Mouse (Mus musculus) mesoderm, embryonic 11.5 days (tissue): Measurements from ENCODE around the gene Itpr2.

Source experiments
- DNase-seq: peaks from one replicate; pipeline ENCODE4 v3.0.0-alpha.2; 2012; ENCODE audit warnings: low read depth, low spot score

Itpr2 gene

DNA sequence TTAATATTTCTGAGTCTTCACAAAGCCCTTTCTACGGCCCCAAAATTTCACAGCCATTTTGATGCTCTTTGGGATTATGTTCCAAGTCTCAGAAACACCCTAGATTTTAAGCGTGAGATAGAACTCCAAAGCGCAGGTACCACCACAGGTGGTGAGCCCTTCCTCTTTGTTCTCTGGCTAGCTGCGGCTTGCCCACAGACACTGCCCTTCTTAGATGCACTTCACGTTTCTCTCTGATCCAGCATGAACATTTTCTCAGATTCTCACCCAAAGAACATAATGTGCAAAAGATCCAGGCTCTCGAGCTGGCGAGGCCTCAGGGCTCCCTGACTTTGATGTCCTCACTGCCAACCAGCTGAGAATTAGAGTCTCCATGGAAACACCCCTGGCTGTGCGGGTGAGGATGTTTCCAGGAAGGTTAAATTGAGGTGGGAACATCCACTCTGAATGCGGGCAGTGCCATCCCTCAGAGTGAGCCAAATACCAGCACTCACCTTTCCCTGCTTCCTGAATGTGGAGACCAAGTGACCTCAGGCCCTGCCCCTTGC lies 149.7 kb downstream of the Itpr2 start:
- no peak for DNase-seq

DNA sequence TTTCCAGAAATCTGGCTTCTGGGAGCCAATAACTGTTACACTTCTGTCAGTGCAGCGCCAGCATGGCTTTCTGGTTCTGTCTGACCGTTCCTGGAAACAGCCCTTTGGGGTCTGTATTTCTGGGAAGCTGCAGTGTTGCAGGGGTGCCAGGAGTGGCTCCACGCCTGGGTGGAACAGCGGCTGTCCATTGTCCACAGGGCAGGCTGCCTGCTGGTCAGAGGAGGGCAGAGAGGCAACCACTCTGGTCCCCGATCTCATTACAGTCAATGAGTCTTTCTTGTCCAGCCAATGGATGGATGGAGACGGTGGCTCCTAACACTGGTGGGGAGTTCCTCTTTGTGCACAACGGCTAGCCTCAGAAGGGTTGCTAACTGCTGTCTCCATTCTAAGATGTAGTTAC lies 150.2 kb downstream of the Itpr2 start:
- no peak for DNase-seq

DNA sequence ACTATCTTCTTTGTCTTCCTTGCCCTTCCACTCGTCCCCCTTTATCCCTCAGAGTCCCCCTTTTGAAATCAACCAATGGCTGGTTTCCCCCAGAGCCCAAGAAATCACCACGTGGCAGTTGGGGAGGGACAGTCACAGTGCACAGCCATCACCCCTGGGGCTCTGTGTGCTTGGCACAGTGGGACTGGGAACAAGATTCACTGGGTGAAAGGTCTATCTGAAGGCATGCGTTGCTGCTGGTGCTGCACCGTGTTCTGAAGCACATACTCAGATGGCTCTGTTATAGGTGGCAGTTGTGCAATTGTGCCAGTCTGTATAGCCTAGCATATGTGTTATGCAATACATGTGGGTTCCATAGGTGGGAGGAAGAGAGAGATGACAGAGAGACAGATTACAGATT lies 154.5 kb downstream of the Itpr2 start:
- no peak for DNase-seq

DNA sequence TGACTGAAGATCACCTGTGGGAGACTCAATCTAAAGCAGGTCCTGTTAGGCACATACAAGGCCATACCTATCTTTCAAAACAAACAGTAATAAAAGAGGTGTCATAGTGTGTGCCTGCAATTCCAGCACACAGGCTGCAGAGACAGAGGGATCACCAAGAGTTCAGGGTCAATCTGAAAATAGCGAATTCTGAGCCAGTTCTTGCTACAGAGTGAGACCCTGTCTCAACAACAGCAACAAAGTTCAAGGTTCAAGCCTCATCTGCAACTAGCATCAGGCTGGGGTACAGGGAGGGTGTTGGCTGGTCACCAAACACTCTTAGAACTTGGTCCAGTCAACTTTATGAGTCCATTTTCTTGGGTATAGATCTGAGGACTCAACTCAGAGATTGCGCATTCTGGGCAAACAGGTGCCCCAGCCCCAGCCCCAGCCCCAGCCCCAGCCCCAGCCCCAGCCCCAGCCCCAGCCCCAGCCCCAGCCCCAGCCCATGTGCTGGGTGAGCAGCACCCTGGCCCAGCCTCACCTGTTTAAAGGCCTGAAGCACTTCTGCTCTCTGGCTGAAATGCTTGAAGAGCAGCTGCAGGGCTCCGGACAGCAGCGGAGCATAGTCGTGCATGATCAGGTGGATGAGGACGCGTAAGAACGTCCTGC lies 155.4 kb downstream of the Itpr2 start:
- DNase-seq, result no peak

DNA sequence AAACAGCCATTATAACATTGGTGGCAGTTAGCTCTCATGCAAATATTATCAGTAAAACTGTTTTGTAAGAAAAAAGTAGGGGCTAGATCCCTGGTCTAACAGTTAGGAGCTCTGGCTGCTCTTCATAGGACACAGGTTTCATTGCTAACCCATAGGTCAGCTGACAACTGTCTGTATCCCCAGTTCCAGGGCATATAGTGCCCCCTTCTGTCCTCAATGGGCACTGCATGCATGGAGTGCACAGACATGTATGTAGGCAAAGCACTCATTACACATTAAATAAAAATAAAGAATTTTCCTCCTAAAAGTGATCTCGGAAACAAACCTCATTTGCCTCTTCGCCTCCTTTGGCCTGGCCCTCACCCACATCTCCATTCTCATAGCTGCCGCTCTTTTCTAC lies 157.3 kb downstream of the Itpr2 start:
- peak; percentile 45 for DNase-seq

DNA sequence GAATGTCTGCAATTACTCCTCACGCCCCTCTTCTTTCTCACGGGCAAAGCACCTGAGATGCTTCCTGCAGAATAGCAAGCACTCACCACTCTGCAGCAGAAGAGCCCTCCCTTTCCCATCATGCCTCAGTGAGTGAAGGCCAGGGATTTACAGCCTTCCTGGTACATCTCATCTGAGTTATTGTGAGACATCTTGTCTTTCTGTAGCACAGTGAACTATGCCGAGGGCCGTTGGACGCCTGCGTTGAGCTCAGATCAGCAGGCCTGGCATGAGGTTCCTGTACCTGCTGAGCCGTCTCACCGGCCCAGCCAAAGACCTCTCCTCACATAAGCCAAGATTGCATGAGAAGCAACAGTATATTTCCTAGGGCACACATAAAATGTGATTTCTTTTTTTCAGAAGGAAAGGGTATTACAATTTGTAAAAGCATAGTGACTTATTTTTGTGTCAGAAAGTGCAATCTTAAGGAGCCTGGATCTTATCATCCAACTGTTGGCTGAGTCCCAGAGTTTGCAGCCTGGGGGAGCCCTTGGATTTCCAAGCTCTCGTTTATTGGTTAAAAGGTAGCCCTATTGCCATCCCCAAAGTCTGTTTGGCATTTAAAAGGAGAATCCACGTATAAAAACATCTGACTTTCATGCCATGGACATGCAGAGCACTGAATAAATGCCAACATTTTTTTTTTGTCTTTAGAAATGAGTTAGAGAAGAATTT lies 158.2 kb downstream of the Itpr2 start:
- no peak for DNase-seq

DNA sequence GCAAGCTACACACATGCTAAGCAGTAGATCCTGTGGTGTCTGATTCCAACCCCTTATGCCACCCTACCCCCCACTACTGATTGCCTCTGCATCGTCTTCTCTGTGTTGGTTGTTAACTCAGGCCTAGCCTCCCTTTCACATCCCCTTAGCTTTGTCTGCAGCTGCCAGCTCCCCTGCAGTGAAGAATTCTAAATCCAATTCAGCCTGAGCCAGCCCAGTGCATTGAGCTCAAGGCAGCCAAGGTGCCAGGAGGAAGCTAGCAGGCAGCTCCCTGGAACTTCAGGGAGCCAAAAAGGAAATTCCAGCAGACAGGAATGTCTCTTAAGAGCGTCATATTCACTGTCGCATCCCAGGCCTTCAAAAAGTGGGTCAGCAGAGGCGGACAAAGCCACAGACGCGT lies 159.0 kb downstream of the Itpr2 start:
- DNase-seq, result no peak

DNA sequence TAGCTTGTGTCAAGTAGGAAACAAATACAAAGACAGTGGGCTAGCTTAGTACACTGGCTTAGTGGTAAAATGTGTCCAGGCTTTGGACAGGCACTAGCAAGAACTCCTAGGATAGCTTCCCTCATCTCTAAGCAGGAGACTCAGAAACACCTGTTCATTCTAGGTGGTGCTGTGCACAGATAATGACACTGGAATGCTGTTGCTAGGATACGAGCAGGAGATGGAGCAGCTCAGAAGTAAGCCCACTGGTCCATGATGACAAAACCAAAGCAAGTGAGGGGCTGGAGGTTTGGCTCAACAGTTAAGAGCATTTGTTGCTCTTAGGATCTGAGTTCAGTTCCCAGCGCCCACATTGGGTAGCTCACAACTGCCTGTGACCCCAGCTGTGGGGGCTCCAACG lies 160.1 kb downstream of the Itpr2 start:
- no peak for DNase-seq

DNA sequence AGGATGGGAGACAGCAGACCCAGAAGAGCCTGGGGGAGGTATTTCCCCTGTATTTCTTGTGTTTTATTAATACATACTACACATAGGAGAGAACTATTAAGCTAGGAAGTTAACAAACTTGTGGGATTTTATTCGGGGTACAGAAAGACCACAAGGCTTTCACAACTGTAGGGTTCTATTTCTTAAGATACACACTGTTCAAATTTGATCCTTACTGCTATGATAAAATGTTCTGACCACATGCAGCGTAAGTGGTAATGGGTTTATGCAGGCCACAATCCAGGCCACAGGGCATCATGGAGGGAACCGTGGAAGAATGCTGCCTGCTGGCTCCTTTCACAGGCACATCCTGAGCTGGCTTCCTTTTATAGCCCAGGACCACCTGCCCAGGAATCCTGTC lies 160.6 kb downstream of the Itpr2 start:
- no peak for DNase-seq

DNA sequence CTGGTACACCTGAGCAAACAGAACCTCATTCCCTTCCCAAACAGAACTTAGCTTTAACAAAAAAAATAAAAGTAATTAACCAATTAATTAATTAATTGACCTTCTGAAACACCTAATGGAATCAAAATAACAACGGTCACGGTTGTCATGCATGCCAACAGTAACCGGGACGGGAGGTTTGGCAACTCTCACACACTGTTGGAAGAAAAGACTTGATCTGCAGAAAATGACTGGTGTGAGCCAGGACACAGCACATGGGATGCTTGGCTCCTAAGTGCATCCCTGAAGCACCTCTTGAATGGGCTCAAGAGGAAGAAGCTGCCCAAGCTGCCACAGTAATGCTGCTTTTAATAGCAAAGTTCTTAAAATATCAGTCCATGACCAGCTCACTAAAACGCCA lies 161.1 kb downstream of the Itpr2 start:
- DNase-seq, result no peak

DNA sequence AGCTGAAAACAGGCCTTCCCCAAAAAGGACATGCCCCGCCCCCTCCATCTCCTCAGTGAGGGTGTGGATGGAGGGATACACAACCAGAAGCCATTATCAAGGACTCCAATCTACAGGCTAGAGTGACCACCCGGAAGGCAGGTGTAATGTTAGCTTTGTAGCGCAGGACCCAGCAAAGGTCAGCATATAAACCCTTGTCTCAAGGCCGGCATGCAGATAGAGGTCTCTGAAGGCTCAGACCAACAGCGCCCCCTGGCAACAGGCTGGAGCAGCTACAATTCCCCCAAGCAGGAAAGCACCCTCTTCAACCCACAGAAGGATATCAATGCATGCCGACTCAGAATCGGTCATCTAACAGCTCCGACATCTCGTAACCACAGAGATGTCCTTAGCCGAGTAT lies 162.2 kb downstream of the Itpr2 start:
- DNase-seq, result peak; percentile 68

DNA sequence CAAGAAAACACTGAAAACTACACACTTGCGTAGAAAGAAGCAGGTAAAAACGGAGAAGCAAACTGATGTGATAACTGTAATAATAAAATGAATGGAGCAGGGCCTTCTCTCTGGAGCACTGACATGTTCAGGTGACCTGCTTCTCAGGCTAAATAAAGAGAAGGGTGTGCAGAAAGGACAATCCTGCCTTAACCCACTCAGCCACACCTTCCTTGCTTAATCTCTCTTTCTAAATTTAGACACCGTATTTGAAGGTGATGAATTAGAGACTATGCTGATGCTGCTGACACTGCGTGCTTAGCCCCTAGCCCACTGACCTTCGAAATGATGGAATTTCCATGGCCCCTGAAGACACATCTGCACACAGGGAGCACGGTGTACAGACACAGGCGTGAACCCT lies 164.8 kb downstream of the Itpr2 start:
- DNase-seq, result no peak

DNA sequence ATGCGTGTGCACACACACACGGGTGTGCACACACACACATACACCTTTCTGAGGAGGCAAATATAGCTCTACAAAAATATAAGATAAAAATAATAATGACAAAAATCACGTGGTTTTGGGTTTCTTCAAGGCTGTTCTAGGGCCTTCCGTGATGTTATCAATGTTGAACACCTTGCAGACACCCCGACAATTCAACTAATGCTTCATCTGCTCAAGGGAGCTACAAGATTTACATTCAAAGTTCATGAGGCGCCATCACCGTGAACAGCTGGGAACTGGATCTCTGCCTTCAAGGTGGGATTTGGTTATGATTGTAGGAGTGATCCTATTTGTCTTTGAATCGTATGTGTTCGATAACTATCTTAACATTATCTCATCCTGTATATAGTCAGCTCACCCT lies 166.8 kb downstream of the Itpr2 start:
- no peak for DNase-seq

DNA sequence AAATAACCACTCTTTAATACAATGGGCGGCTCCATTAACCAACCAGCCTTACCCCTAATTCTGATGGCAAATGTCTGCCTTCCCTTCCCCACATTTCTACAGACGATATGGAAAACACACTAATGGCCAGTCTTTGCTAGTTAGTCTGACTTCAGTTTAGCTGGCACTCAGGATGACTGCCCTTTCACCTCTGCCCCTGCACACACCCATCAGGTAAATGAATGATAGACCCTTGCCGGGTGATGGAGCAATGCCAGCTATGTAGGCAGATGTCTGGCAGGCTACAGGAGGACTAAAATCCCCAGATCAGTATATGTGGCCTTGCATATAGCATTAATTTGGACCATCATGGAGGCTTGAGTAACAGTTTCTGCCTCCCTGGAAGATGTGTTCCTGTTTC lies 168.5 kb downstream of the Itpr2 start:
- no peak for DNase-seq

DNA sequence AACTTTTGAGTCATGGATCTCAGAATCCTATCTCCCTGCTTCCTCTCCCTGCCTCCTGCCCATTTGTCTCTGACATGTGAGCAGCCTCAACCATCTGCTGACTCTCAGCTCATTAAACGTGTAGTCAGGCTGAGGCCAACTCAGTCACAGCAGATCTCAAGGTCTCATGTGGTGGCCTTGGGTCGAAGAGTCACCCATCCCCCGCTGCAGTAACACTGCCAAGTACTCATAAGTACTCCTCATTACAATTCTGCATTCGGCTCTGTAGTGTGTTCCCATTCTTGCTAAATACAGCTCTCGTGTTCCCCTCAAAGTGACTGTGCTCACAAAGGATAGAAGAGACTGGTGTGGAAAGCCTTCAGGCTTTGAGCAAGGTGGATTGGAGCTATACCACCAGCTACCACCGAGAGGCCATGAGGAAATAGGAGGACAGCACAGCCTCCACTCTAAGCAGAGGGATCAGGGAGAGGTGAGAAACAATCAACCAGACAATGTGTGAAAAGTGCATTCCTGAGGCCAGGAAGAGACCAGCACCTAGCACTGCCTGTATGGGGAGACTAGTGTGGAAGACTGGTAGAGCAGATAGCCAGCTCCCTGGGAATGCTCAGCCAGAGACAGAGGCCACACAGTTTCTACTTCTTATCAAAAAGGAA lies 170.9 kb downstream of the Itpr2 start:
- no peak for DNase-seq

DNA sequence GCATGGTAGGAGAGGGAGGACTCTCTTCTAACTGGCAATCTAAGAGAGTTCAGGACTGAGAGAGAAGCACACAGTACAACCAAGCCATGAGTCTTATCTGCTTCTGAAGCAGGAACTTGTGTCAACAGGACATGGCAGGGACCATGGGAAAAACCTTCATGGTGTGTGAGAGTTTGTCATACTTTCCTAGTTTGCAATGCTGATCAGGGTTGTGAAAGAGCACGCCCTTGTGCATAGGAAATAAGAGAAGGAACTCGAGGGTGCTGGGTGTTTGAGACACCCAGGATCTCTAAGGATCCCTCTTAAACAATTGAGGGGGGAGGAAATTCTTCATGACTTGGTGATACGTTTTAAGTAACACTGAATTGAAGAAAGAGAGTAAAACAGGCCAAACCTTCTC lies 172.9 kb downstream of the Itpr2 start:
- no peak for DNase-seq

DNA sequence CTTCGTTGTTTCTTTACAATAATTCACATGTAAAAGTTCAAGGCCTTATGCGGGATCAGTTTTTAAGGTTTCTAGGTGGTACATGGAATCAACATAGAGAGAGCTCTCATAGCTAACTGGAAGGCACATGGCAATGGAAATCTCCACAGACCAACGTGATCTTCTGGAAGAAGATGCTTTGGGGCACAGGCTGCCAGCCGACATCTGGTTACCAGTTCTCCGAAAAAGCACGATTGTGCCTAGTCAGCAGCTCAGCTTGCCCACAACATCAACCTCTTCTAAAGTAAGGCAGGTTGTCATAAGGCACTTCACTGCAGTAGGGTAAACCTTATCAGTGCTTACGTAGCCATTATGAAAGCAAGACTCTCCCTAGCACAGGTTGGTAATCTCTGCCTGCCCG lies 175.4 kb downstream of the Itpr2 start:
- DNase-seq, result no peak

DNA sequence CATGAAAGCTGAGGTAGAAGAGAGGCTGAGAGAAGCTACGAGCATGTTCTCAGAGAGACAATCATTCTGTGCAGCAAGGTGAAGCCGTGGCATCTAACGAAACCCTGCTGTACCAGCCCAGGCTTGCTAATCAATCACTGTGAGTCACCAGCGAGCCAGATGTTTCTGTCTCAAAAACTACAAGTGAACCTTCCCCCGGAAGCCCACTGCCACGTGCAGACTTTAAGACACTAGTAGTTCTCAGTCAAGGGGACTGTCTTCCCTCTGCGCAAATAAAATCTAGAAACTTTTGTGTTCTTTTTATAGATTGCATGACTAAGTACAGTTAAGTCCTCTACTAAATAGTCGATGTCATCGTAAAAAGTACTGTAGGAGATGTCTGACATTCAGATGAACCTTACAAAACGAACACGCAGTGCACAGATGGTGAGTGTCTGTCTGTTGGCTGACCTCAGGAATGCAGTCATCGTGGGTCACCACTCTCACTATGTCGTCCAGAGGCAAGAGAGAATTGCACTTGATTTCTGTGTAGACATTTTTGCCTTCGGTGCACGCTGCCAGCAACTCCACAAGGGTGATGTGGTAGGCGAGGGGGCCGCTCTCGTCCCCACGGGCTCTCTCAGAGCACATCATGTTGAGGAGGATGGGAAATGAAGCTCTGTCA lies 177.3 kb downstream of the Itpr2 start:
- DNase-seq, result peak; percentile 44

DNA sequence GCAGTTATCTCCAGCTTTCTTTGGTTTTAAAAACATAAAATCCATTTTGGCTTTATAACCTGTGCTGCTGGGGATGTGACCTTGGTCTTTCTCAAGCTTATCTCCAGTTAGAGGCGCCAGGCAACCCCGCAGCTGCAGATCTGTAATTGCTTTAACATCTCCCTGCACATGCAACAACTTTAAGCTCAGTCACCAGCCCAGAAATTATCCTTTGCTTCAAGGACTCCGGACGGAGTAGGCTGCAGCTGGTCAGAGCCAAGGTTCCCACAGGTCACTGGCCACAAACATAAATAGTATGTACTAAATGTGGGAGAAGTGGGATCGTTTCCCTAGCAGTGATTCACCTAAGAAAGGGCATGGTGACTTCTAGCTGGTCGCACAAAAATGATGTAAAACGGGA lies 179.5 kb downstream of the Itpr2 start:
- DNase-seq, result no peak

DNA sequence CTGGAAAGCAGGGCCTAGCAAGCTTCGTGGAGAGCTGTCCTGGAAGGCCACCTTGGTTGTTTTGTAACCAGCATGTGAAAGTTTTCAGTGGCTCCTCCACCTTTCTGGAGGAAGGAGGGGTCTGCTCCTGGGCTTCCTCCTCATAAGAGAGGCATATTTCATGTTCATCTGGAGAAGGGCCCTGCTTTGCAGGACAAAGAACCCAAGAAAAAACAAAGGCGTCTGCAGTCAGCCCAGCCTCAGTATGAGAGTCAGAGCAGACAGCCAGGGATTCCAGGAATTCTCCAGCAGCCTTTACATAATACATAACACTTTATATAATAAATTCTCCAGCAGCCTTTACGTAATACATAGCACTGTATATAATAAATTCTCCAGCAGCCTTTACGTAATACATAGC lies 180.1 kb downstream of the Itpr2 start:
- DNase-seq, result no peak

DNA sequence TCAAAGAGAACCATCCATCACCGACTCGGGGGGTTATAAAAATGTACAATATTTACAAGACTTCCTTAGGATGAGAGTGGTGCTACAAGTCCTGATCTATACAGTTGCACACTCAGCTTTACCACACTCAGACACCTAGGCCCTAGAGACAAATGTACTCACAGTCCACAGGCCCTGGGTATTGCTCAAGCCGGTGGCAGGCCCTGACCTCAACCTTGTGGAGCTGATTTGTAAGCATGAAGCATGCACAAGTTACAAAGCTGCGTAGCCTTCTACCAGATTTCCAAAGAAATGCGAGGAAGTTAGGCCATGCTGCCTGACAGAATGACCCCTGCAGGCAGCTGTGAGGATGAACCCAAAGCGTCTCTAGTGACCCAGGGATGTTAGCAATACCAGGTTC lies 185.6 kb downstream of the Itpr2 start:
- DNase-seq, result no peak

DNA sequence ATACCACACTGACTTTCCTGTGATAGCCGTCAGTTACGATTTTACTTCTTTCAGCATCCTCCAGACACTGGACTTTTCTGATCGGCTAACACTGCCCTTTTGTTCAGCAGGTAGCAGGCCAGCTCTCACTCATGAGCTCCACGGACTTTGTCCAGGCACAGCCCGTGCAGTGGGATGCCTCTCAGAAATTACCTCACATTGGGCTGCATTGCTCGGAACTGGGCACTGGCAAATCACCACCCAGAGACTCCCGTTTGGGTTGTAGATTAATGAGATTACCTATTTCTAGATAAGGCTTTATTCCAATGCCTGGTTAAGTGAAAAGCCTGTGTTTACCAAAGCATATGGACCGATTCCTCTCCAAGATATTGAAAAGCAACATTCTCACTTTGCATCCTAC lies 186.9 kb downstream of the Itpr2 start:
- no peak for DNase-seq
